Mouse (Mus musculus) mature B cell (primary cell): ENCODE measurements around the gene Cenpl.
"Not testable (repeated sequence)": the region's sequence is repeated elsewhere in the genome, so short reads cannot be mapped to it uniquely, and the experiment has no call there.

ENCODE experiments used
- in situ Hi-C: fragments of 300-500 bp; cut with MboI; formaldehyde crosslinking; loops from 2 replicates; pipeline ENCODE4 v1.14.3; 2019

The Cenpl gene

GRCm38 (mm10) chr1:161070352-161071271 is at the start of gene Cenpl, which contains the start of gene Dars2:
Cenpl (plus strand) TSS chr1:161070713.
Dars2 (minus strand) TSS chr1:161070658.
- in situ Hi-C loops: no loop called here

GRCm38 (mm10) chr1:161025410-161026210 is 44.9 kb upstream of the Cenpl start:
- in situ Hi-C loops: no loop called here

GRCm38 (mm10) chr1:161027196-161027595 is 43.3 kb upstream of the Cenpl start:
- in situ Hi-C loops: no loop called here

GRCm38 (mm10) chr1:161028427-161028826 is 42.1 kb upstream of the Cenpl start:
- in situ Hi-C loops: not testable (repeated sequence)

GRCm38 (mm10) chr1:161030058-161030457 is 40.5 kb upstream of the Cenpl start:
- in situ Hi-C loops: no loop called here

- in situ Hi-C loops: no loop called here
These were observed 38.6 kb upstream of the Cenpl start for GRCm38 (mm10) chr1:161031881-161032280.

- in situ Hi-C loops: no loop called here
These were observed 38.2 kb upstream of the Cenpl start for GRCm38 (mm10) chr1:161032345-161032744.

GRCm38 (mm10) chr1:161033856-161034434 is 36.6 kb upstream of the Cenpl start:
- in situ Hi-C loops: no loop called here

GRCm38 (mm10) chr1:161034435-161035280 is 35.9 kb upstream of the Cenpl start, which contains the start of gene Zbtb37:
Zbtb37 (minus strand) TSS chr1:161034849.
- in situ Hi-C loops: no loop called here

- in situ Hi-C loops: no loop called here
These were observed 35.2 kb upstream of the Cenpl start for GRCm38 (mm10) chr1:161035281-161035785.

- in situ Hi-C loops: no loop called here
These were observed 34.6 kb upstream of the Cenpl start for GRCm38 (mm10) chr1:161035786-161036404.

GRCm38 (mm10) chr1:161036411-161036841 is 34.1 kb upstream of the Cenpl start:
- in situ Hi-C loops: no loop called here

- in situ Hi-C loops: no loop called here
These were observed 33.5 kb upstream of the Cenpl start for GRCm38 (mm10) chr1:161037026-161037425.

- in situ Hi-C loops: no loop called here
These were observed 32.9 kb upstream of the Cenpl start for GRCm38 (mm10) chr1:161037599-161037998.

- in situ Hi-C loops: no loop called here
These were observed 32.5 kb upstream of the Cenpl start for GRCm38 (mm10) chr1:161038004-161038403.

- in situ Hi-C loops: no loop called here
These were observed 31.4 kb upstream of the Cenpl start for GRCm38 (mm10) chr1:161038968-161039721.

- in situ Hi-C loops: no loop called here
These were observed 30.6 kb upstream of the Cenpl start for GRCm38 (mm10) chr1:161039741-161040425.

- in situ Hi-C loops: no loop called here
These were observed 30.1 kb upstream of the Cenpl start for GRCm38 (mm10) chr1:161040426-161040770.

- in situ Hi-C loops: no loop called here
These were observed 29.7 kb upstream of the Cenpl start for GRCm38 (mm10) chr1:161040855-161041254.
